Mouse (Mus musculus): Measurements from ENCODE around the gene Gcdh. TPM values are rescaled to one million over a fixed set of nuclear protein-coding genes. Genes with fewer than 3 reads are reported as not detected.
"Not testable (repeated sequence)": the region's sequence is repeated elsewhere in the genome, so short reads cannot be mapped to it uniquely, and the experiment has no call there.

Gcdh gene
- polyA plus RNA-seq, 1 experiment from 2014 or later, result 25.9 TPM

DNA sequence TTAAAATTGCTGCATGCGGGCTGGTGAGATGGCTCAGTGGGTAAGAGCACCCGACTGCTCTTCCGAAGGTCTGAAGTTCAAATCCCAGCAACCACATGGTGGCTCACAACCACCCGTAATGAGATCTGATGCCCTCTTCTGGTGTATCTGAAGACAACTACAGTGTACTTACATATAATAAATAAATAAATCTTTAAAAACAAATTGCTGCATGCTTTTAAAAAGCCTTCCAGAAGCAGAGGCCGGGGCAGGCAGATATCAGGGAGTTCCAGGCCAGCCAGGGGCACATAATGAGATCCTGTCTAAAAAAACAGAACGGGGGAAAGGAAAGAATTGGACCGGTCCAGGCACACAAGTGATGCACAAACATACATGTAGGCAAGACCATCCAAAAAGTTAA lies 14.3 kb upstream of the Gcdh start:
- not testable (repeated sequence) for H3K9ac ChIP-seq (replicated peaks; ENCODE audit: low read length); H3K27ac ChIP-seq (replicated peaks; ENCODE audit: low read depth, low read length); H3K9me3 ChIP-seq (ENCODE audit: control insufficient read depth, low read length); ATAC-seq (ENCODE audit: low FRiP score, low TSS enrichment); DNase-seq; H3K27me3 ChIP-seq (ENCODE audit: control insufficient read depth, insufficient read depth, low read length)
- H3K4me1 ChIP-seq (ENCODE audit: control insufficient read depth, insufficient read depth, low read length), result 0 out of 2 replicates have a peak, but pooled peaks cover 11% of the 10 kb centered on the region
- 34% methylated on average over 6 of the region's 7 CpGs for WGBS
- peaks cover 34% of the 10 kb centered on the region for H3K36me3 ChIP-seq (ENCODE audit: control insufficient read depth, insufficient read depth, low read length)
- H3K4me2 ChIP-seq (ENCODE audit: low read length), result peak overlapping the region; percentile 55
- peak overlapping the region; percentile 34 for H3K4me3 ChIP-seq (replicated peaks; ENCODE audit: low read depth, low read length)

DNA sequence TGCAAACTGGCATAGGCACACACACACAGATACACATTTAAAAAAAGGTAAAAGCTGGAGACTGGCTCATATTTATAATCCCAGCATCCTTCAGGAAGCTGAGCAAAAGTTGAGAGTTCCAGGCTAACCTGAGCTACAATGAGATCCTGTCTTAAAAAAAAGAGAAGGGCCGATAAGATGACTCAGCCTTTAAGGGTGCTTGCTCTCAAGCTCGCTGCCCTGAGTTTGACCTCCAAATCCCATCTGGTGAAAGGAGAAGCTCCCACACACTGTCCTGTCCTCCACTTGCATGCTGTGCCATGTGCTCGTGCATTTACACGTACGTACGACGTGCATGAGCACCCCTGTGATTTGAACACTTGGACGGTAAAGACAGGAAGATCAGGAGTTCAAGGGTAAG lies 13.8 kb upstream of the Gcdh start:
- peaks cover 16% of the 10 kb centered on the region; the same call in 1 of the 2 replicates for H3K4me1 ChIP-seq (ENCODE audit: control insufficient read depth, insufficient read depth, low read length)
- H3K9ac ChIP-seq (replicated peaks; ENCODE audit: low read length), result no peak overlapping the region
- no peak overlapping the region for H3K27ac ChIP-seq (replicated peaks; ENCODE audit: low read depth, low read length)
- no peaks in the 10 kb centered on the region for H3K9me3 ChIP-seq (ENCODE audit: control insufficient read depth, low read length)
- WGBS, result 81% methylated on average over 8 of the region's 8 CpGs
- DNase-seq (no peak), ATAC-seq (ENCODE audit: low FRiP score, low TSS enrichment) (no peak)
- H3K36me3 ChIP-seq (ENCODE audit: control insufficient read depth, insufficient read depth, low read length), result peaks cover 29% of the 10 kb centered on the region
- H3K4me3 ChIP-seq (replicated peaks; ENCODE audit: low read depth, low read length), result no peak overlapping the region
- no peak overlapping the region for H3K4me2 ChIP-seq (ENCODE audit: low read length)
- peaks cover 9% of the 10 kb centered on the region; the same call in 1 of the 2 replicates for H3K27me3 ChIP-seq (ENCODE audit: control insufficient read depth, insufficient read depth, low read length)

DNA sequence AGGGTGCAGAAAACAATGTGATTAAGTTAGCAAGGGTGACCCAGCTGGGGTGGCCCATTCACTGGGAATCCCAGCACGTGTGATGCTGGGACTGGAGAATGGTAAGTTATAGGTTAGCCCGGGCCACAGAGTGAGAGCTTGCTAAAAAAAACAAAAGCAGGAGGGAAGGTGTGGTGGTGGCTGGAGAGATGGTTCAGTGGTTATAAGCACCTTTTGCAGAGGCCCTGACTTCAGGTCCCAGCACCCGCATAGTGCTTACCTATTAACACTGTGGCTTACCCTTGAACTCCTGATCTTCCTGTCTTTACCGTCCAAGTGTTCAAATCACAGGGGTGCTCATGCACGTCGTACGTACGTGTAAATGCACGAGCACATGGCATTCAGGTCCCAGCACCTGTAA lies 13.3 kb upstream of the Gcdh start:
- no peak for ATAC-seq (ENCODE audit: low FRiP score, low TSS enrichment)
- H3K4me1 ChIP-seq (ENCODE audit: control insufficient read depth, insufficient read depth, low read length), result peaks cover 17% of the 10 kb centered on the region; the same call in 1 of the 2 replicates
- H3K9me3 ChIP-seq (ENCODE audit: control insufficient read depth, low read length), result no peaks in the 10 kb centered on the region
- H3K9ac ChIP-seq (replicated peaks; ENCODE audit: low read length), result no peak overlapping the region
- peaks cover 25% of the 10 kb centered on the region for H3K36me3 ChIP-seq (ENCODE audit: control insufficient read depth, insufficient read depth, low read length)
- peaks cover 10% of the 10 kb centered on the region; the same call in 1 of the 2 replicates for H3K27me3 ChIP-seq (ENCODE audit: control insufficient read depth, insufficient read depth, low read length)
- 90% methylated on average over 9 of the region's 9 CpGs for WGBS
- H3K4me3 ChIP-seq (replicated peaks; ENCODE audit: low read depth, low read length), result no peak overlapping the region
- no peak overlapping the region for H3K27ac ChIP-seq (replicated peaks; ENCODE audit: low read depth, low read length)
- no peak for DNase-seq
- H3K4me2 ChIP-seq (ENCODE audit: low read length), result no peak overlapping the region

DNA sequence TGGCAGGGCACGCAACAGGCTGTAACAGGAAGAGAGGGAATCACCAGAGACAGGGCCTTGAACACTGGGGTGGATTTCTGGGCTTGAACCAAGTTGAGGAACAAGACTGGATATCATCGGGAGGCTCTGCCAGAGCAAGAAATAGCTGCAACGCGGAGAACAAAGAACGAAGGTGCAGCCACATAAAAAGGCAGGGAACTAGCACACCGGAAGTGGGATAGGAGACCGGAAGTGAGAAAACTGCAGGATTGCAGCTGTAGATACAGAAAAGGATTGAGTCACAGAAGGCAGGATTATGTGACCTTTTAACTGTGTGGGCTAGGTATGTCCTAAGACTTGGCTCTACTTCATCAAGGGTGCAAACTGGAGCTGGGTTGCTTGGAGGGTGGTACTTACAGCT lies 10.6 kb upstream of the Gcdh start:
- Histone ChIP-seq H3K4me2 (ENCODE audit: low read length) (no peak overlapping the region), H3K27ac (replicated peaks; ENCODE audit: low read depth, low read length) (no peak overlapping the region), H3K9ac (replicated peaks; ENCODE audit: low read length) (no peak overlapping the region), H3K4me1 (ENCODE audit: control insufficient read depth, insufficient read depth, low read length) (peaks cover 17% of the 10 kb centered on the region; the same call in 1 of the 2 replicates), H3K4me3 (replicated peaks; ENCODE audit: low read depth, low read length) (no peak overlapping the region), H3K27me3 (ENCODE audit: control insufficient read depth, insufficient read depth, low read length) (peaks cover 12% of the 10 kb centered on the region; the same call in 1 of the 2 replicates), H3K36me3 (ENCODE audit: control insufficient read depth, insufficient read depth, low read length) (no peaks in the 10 kb centered on the region), H3K9me3 (ENCODE audit: control insufficient read depth, low read length) (no peaks in the 10 kb centered on the region)
- DNase-seq (no peak), ATAC-seq (ENCODE audit: low FRiP score, low TSS enrichment) (no peak)
- WGBS, result 94% methylated on average over 7 of the region's 7 CpGs

DNA sequence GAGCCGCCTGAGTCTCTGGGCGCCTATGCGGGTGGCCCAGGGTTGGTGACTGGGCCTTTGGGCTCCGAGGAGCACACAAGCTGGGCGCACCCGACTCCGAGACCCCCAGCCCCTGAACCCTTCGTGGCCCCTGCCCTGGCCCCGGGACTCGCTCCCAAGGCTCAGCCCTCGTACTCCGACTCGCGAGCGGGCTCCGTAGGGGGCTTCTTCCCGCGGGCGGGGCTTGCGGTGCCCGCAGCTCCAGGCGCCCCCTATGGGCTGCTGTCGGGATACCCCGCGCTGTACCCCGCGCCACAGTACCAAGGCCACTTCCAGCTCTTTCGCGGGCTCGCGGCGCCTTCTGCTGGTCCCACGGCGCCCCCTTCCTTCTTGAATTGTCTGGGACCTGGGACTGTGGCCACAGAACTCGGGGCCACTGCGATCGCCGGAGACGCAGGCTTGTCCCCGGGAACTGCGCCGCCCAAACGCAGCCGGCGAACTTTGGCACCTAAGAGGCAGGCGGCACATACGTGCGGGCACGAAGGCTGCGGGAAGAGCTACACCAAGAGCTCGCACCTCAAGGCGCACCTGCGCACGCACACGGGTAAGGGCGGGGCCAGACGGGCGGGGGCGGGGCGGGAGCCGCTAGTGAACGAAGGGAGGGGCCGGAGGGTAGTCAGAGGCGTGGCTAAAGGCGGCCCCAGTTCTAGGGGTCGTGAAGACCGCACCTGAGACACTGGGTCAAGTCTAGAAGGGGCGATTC lies 9.4 kb upstream of the Gcdh start:
- Histone ChIP-seq H3K36me3 (ENCODE audit: control insufficient read depth, insufficient read depth, low read length) (no peaks in the 10 kb centered on the region), H3K4me3 (replicated peaks; ENCODE audit: low read depth, low read length) (peak overlapping the region; percentile 42), H3K9me3 (ENCODE audit: control insufficient read depth, low read length) (no peaks in the 10 kb centered on the region), H3K27ac (replicated peaks; ENCODE audit: low read depth, low read length) (no peak overlapping the region), H3K4me2 (ENCODE audit: low read length) (peak overlapping the region; percentile 90), H3K4me1 (ENCODE audit: control insufficient read depth, insufficient read depth, low read length) (peaks cover 11% of the 10 kb centered on the region; the same call in 1 of the 2 replicates), H3K9ac (replicated peaks; ENCODE audit: low read length) (peak overlapping the region; percentile 50), H3K27me3 (ENCODE audit: control insufficient read depth, insufficient read depth, low read length) (peaks cover 14% of the 10 kb centered on the region; the same call in 1 of the 2 replicates)
- ATAC-seq (ENCODE audit: low FRiP score, low TSS enrichment) (peak; percentile 83), DNase-seq (peak; percentile 90)
- WGBS, result 1% methylated on average over 68 of the region's 68 CpGs

DNA sequence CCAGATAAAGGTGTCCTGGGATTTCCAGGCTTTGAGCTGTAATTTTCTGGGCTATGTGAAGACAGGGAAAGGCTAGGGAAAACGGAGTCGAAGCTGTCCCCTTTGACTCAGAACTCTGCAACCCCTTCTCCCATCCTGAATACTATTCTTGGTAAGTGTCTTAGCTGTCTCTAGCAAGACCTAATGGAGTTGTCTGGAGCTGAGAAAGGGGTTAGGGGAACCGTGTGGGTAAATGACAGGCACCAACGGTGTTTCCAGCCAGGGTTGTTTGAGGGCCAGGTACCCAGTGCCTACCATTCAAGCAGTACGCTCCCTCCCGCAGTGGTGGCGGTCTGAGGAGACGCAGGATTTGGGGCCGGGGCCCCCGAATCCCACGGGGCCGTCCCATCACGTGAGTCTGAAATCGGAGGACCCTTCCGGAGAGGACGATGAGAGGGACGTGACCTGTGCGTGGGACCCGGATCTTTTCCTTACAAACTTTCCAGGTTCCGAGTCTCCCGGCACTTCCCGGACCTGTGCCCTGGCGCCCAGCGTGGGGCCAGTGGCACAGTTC lies 8.7 kb upstream of the Gcdh start:
- Histone ChIP-seq H3K36me3 (ENCODE audit: control insufficient read depth, insufficient read depth, low read length) (no peaks in the 10 kb centered on the region), H3K4me1 (ENCODE audit: control insufficient read depth, insufficient read depth, low read length) (peaks cover 11% of the 10 kb centered on the region; the same call in 1 of the 2 replicates), H3K9ac (replicated peaks; ENCODE audit: low read length) (peak overlapping the region; percentile 50), H3K4me3 (replicated peaks; ENCODE audit: low read depth, low read length) (peak overlapping the region; percentile 42), H3K4me2 (ENCODE audit: low read length) (peak overlapping the region; percentile 90), H3K27me3 (ENCODE audit: control insufficient read depth, insufficient read depth, low read length) (peaks cover 14% of the 10 kb centered on the region; the same call in 1 of the 2 replicates), H3K27ac (replicated peaks; ENCODE audit: low read depth, low read length) (no peak overlapping the region), H3K9me3 (ENCODE audit: control insufficient read depth, low read length) (no peaks in the 10 kb centered on the region)
- DNase-seq (no peak), ATAC-seq (ENCODE audit: low FRiP score, low TSS enrichment) (no peak; the same call in 1 of the 2 replicates)
- WGBS, result 4% methylated on average over 24 of the region's 24 CpGs

DNA sequence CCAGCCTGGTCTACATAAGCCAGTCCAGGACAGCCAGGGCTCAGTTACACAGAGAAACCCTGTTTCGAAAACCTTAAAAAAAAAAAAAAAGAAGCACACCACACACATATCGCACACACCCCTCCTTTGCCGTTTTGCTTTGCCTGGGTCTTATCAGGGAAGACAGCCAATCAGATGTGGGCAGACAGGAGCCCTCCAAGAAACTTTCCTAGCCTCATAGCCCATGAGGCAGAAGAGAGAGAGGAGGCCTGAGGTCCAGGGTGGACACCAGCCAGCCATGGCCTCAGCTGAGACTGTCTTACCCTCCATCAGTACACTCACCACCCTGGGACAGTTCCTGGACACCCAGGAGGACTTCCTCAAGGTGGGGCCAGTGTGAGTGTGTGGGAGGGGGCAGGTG lies 8.0 kb upstream of the Gcdh start, which contains the start of gene Klf1:
Klf1 (plus strand) TSS at position 177 of the 400 bp plus-strand sequence.
- Histone ChIP-seq H3K4me3 (replicated peaks; ENCODE audit: low read depth, low read length) (peak within 1 kb of the TSS; percentile 42), H3K4me1 (ENCODE audit: control insufficient read depth, insufficient read depth, low read length) (peaks cover 11% of the 10 kb centered on the region; the same call in 1 of the 2 replicates), H3K9me3 (ENCODE audit: control insufficient read depth, low read length) (no peaks in the 10 kb centered on the region), H3K27me3 (ENCODE audit: control insufficient read depth, insufficient read depth, low read length) (peaks cover 14% of the 10 kb centered on the region; the same call in 1 of the 2 replicates), H3K4me2 (ENCODE audit: low read length) (peak within 1 kb of the TSS; percentile 90), H3K9ac (replicated peaks; ENCODE audit: low read length) (peak within 1 kb of the TSS; percentile 50), H3K27ac (replicated peaks; ENCODE audit: low read depth, low read length) (no peak within 1 kb of the TSS), H3K36me3 (ENCODE audit: control insufficient read depth, insufficient read depth, low read length) (no peaks in the 10 kb centered on the region)
- ATAC-seq (ENCODE audit: low FRiP score, low TSS enrichment) (no peak), DNase-seq (no peak)
- 78% methylated on average over 3 of the region's 3 CpGs for WGBS

DNA sequence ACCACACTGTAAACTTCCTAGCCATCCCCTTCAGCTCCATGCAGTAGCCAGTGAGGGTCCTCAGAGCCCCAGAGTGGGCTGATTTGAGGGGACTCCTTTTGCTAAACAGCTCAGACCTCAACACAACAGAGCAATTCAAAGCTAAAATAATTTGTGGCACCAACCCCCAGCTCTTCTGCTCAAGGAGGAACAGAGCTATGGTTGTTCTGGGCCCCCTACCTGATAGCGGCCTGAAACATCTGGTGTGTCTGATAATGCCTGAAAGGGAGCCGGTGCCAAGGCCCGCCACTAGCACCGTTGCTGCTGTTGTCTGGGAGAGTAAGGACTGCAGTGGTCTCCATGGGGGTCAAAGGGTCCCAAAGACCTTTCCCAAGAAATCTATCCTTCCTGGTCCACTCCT lies 7.3 kb upstream of the Gcdh start:
- Histone ChIP-seq H3K27ac (replicated peaks; ENCODE audit: low read depth, low read length) (no peak overlapping the region), H3K9ac (replicated peaks; ENCODE audit: low read length) (no peak overlapping the region), H3K36me3 (ENCODE audit: control insufficient read depth, insufficient read depth, low read length) (no peaks in the 10 kb centered on the region), H3K27me3 (ENCODE audit: control insufficient read depth, insufficient read depth, low read length) (peaks cover 14% of the 10 kb centered on the region; the same call in 1 of the 2 replicates), H3K4me1 (ENCODE audit: control insufficient read depth, insufficient read depth, low read length) (peaks cover 11% of the 10 kb centered on the region; the same call in 1 of the 2 replicates), H3K4me2 (ENCODE audit: low read length) (no peak overlapping the region), H3K4me3 (replicated peaks; ENCODE audit: low read depth, low read length) (no peak overlapping the region), H3K9me3 (ENCODE audit: control insufficient read depth, low read length) (no peaks in the 10 kb centered on the region)
- no peak for DNase-seq
- 80% methylated on average over 4 of the region's 4 CpGs for WGBS
- ATAC-seq (ENCODE audit: low FRiP score, low TSS enrichment), result no peak
